Mouse (Mus musculus) naive thymus-derived CD4-positive, alpha-beta T cell, adult 5 months (primary cell): ENCODE measurements around the gene Olfr1254. TPM values are rescaled to one million over a fixed set of nuclear protein-coding genes. Genes with fewer than 3 reads are reported as not detected.

Experiments used
- polyA plus RNA-seq: library from polyadenylated mRNA; unstranded; fragments of 100-300 nt; shearing (Covaris generic); gene quantifications from one replicate; pipeline ENCODE4 v1.2.1, GENCODE M21; 2017

Olfr1254 gene
- polyA plus RNA-seq: not detected

GRCm38 (mm10) chr2:89793519-89793918 lies at the start of gene Olfr1254:
Gene Olfr1254, minus strand, starts transcription at chr2:89793619.

GRCm38 (mm10) chr2:89841455-89841854 lies 48.0 kb upstream of the Olfr1254 start, which contains the start of gene Olfr1256:
Gene Olfr1256, minus strand, starts transcription at chr2:89841555.

DNA sequence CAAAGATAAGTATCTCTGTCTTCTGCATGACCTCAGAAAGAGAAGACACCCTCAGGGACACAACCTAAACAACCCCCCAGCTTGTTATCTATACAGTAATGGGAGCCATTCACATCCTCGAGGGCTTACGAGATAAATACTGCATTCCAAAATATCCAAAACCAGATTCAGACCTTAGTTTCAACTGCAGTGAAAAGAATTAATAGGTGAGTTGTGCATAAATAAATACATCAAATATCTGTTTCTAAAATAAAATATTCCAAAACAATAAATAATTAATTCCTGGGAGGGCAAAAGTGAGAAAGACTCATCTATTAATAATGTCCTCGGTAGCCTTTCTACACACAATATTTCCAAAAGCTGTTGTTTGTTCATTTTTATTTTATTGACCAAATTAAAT lies 18.3 kb upstream of the Olfr1254 start, which contains the start of gene Olfr1255:
TSS of gene Olfr1255 (plus strand) at position 301 of the 400 bp plus-strand sequence.

GRCm38 (mm10) chr2:89756990-89757389 lies 36.4 kb downstream of the Olfr1254 start, which contains the start of gene Olfr1253:
Gene Olfr1253, minus strand, starts transcription at chr2:89757090.

Other genes starting within 250 kb of the Olfr1254 start
- not detected for gene Olfr1245, start 215.2 kb downstream of the Olfr1254 start, polyA plus RNA-seq
- not detected for gene Olfr1246, start 200.5 kb downstream of the Olfr1254 start, polyA plus RNA-seq
- gene Olfr1247, start 179.5 kb downstream of the Olfr1254 start, polyA plus RNA-seq: not detected
- gene Olfr1248, start 175.4 kb downstream of the Olfr1254 start, polyA plus RNA-seq: not detected
- not detected for gene Olfr1249, start 158.6 kb downstream of the Olfr1254 start, polyA plus RNA-seq
- gene Olfr1250, start 132.2 kb downstream of the Olfr1254 start, polyA plus RNA-seq: not detected
- not detected for gene Olfr1251, start 121.7 kb downstream of the Olfr1254 start, polyA plus RNA-seq
- not detected for gene Olfr1252, start 68.6 kb downstream of the Olfr1254 start, polyA plus RNA-seq
- not detected for gene Olfr1253, start 36.5 kb downstream of the Olfr1254 start, polyA plus RNA-seq
- not detected for gene Olfr1255, start 18.4 kb upstream of the Olfr1254 start, polyA plus RNA-seq
- not detected for gene Olfr1256, start 47.9 kb upstream of the Olfr1254 start, polyA plus RNA-seq
- not detected for gene Olfr48, start 54.6 kb upstream of the Olfr1254 start, polyA plus RNA-seq
- not detected for gene Olfr1257, start 84.8 kb upstream of the Olfr1254 start, polyA plus RNA-seq
- gene Olfr1258, start 133.7 kb upstream of the Olfr1254 start, polyA plus RNA-seq: not detected
- gene Olfr1259, start 155.0 kb upstream of the Olfr1254 start, polyA plus RNA-seq: not detected
- 0.11 TPM for gene Olfr1260, start 180.7 kb upstream of the Olfr1254 start, polyA plus RNA-seq
- gene Olfr1261, start 197.6 kb upstream of the Olfr1254 start, polyA plus RNA-seq: not detected
- not detected for gene Olfr1262, start 206.5 kb upstream of the Olfr1254 start, polyA plus RNA-seq
- gene Olfr1263, start 218.5 kb upstream of the Olfr1254 start, polyA plus RNA-seq: not detected
- gene Olfr1264, start 232.0 kb upstream of the Olfr1254 start, polyA plus RNA-seq: not detected
- gene Olfr1265, start 241.7 kb upstream of the Olfr1254 start, polyA plus RNA-seq: 0.10 TPM